Comparison of ENCODE assay signal across 7 mouse cellular contexts in the genomic region with DNA sequence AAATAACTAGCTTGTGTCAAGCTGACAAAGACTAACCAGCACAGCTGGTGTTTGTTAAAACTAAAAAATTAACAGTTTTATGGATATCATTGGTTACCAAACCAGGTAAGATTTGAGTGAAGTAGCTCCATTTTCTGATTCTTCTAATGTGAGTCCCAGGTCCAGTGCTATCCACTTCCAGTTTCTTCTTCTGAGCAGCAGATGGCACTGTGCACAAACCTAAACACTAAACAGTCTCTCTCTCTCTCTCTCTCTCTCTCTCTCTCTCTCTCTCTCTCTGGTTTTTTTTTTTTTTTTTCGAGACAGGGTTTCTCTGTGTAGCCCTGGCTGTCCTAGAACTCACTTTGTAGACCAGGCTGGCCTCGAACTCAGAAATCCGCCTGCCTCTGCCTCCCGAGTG. TPM values are rescaled to one million over a fixed set of nuclear protein-coding genes. Genes with fewer than 3 reads are reported as not detected.
DNase-seq lines count a peak whose midpoint lies in the region; ATAC-seq and TF ChIP-seq lines count a peak whose summit lies in the region.
"Not testable (repeated sequence)": the region's sequence is repeated elsewhere in the genome, so short reads cannot be mapped to it uniquely, and the experiment has no call there.

No protein-coding gene starts in this region.

- H3K4me2 ChIP-seq in forebrain, embryonic 16.5 days (ENCODE audit: low read length); hindbrain, embryonic 15.5 days; neural tube, embryonic 14.5 days (ENCODE audit: low read depth, low read length): not testable (repeated sequence)

- WGBS in forebrain, embryonic 16.5 days, result 89% methylated on average over 2 of the region's 4 CpGs
- WGBS in hindbrain, embryonic 15.5 days, result 88% methylated on average over 3 of the region's 4 CpGs
- 100% methylated on average over 1 of the region's 4 CpGs for WGBS in neural tube, embryonic 14.5 days

- H3K36me3 ChIP-seq in ES-E14 (ENCODE audit: control insufficient read depth, insufficient read depth, low read length, poor library complexity, severe bottlenecking); forebrain, embryonic 16.5 days (ENCODE audit: control insufficient read depth, insufficient read depth); hindbrain, embryonic 15.5 days; neural tube, embryonic 14.5 days (ENCODE audit: control insufficient read depth, insufficient read depth, low read length): not testable (repeated sequence)

- H3K27ac ChIP-seq in ES-E14 (ENCODE audit: insufficient read depth, low read depth, low read length, poor library complexity, severe bottlenecking); forebrain, embryonic 16.5 days (ENCODE audit: low read length); hindbrain, embryonic 15.5 days (replicated peaks); neural tube, embryonic 14.5 days (ENCODE audit: low read depth, low read length): not testable (repeated sequence)

- in situ Hi-C loops in ES-E14 (cut with MboI; ENCODE audit: low sequenced_read_pairs in 2 of 2, unreplicated experiment in 2 of 2), result loop anchor here in 1 of 2 experiments (25.0 kb wide), 1 partner anchor 322 kb away; no protein-coding TSS in a partner anchor

- not testable (repeated sequence) for H3K9me3 ChIP-seq in ES-E14 (ENCODE audit: control insufficient read depth, insufficient read depth, low read depth, low read length); forebrain, embryonic 16.5 days (ENCODE audit: control insufficient read depth, low read length); hindbrain, embryonic 15.5 days; neural tube, embryonic 14.5 days (ENCODE audit: control insufficient read depth, low read length)

- not testable (repeated sequence) for H3K9ac ChIP-seq in ES-E14 (ENCODE audit: insufficient read depth, low read depth, low read length, poor library complexity, severe bottlenecking); forebrain, embryonic 16.5 days (replicated peaks; ENCODE audit: low read depth, low read length); hindbrain, embryonic 15.5 days; neural tube, embryonic 14.5 days (replicated peaks; ENCODE audit: low read depth, low read length)

- not testable (repeated sequence) for H3K4me3 ChIP-seq in ES-E14 (ENCODE audit: insufficient read depth in 1 of 2, low read depth in 1 of 2, low read length in 2 of 2, poor library complexity in 1 of 2, severe bottlenecking in 1 of 2); forebrain, embryonic 16.5 days (replicated peaks; ENCODE audit: low read length); hindbrain, embryonic 15.5 days; neural tube, embryonic 14.5 days (ENCODE audit: low read depth, low read length)

- DNase-seq in ES-E14 (ENCODE audit: low read depth, low spot score), result not testable (repeated sequence)
- peak; percentile 9 for DNase-seq in cerebellum, adult 8-10 months
- peak; percentile 17 to 56 for DNase-seq in kidney, postnatal 36 days
- peak; percentile 44 for DNase-seq in lung, postnatal 10 days

- not testable (repeated sequence) for H3K4me1 ChIP-seq in ES-E14 (ENCODE audit: control insufficient read depth in 2 of 2, insufficient read depth in 2 of 2, low read length in 2 of 2, poor library complexity in 1 of 2); forebrain, embryonic 16.5 days (replicated peaks; ENCODE audit: control insufficient read depth, insufficient read depth, low read length); hindbrain, embryonic 15.5 days (replicated peaks); neural tube, embryonic 14.5 days (ENCODE audit: control insufficient read depth, insufficient read depth, low read length)

- peak; percentile 76 for ATAC-seq in forebrain, embryonic 16.5 days
- ATAC-seq in hindbrain, embryonic 15.5 days (ENCODE audit: low FRiP score, low read depth), result peak; percentile 76; the same call in 1 of the 2 replicates
- peak; percentile 76 for ATAC-seq in neural tube, embryonic 14.5 days (ENCODE audit: low read depth)

- H3K27me3 ChIP-seq in forebrain, embryonic 16.5 days (replicated peaks; ENCODE audit: control insufficient read depth, insufficient read depth, low read length); hindbrain, embryonic 15.5 days; neural tube, embryonic 14.5 days (ENCODE audit: control insufficient read depth, insufficient read depth, low read length): not testable (repeated sequence)

TF ChIP-seq in ES-E14, 5 proteins besides CTCF, POLR2A, EP300 and RAD21:
- TF ChIP-seq ZC3H11A (IDR thresholded peaks at IDR 0.05; ENCODE audit: borderline replicate concordance, low read depth, low read length) (peak; percentile 60; the same call in 1 of the 2 replicates), ZNF384 (IDR thresholded peaks at IDR 0.05; ENCODE audit: low read depth, low read length) (peak; percentile 84)
TF ChIP-seq in ES-E14: peak in this region for 2; not testable (repeated sequence) for 3.

RNA-seq across cellular contexts. Expression of gene Optn, which starts 26.5 kb away (rescaled TPM):
- 4.6 and 4.9 TPM in 2 replicates for total RNA-seq in ES-E14 (2012; rRNA removed)
- 7.4 and 8.0 TPM in 2 replicates for polyA plus RNA-seq in forebrain, embryonic 16.5 days (2015; fragmentation: Nextera tagmentation; extraction: Ambion mirVana)
- polyA plus RNA-seq in hindbrain, embryonic 15.5 days (2015; fragmentation: Nextera tagmentation; extraction: Ambion mirVana), result 22.9 and 23.0 TPM in 2 replicates
- 14.6 and 16.6 TPM in 2 replicates for polyA plus RNA-seq in neural tube, embryonic 14.5 days (2014; fragmentation: Nextera tagmentation; extraction: Ambion mirVana)

RNA-seq across cellular contexts. Expression of gene Ccdc3, which starts 47.2 kb away (rescaled TPM):
- 9.2 and 13.5 TPM in 2 replicates for total RNA-seq in ES-E14 (2012; rRNA removed)
- 3.0 and 3.6 TPM in 2 replicates for polyA plus RNA-seq in forebrain, embryonic 16.5 days (2015; fragmentation: Nextera tagmentation; extraction: Ambion mirVana)
- polyA plus RNA-seq in hindbrain, embryonic 15.5 days (2015; fragmentation: Nextera tagmentation; extraction: Ambion mirVana), result 10.1 and 15.2 TPM in 2 replicates
- polyA plus RNA-seq in neural tube, embryonic 14.5 days (2014; fragmentation: Nextera tagmentation; extraction: Ambion mirVana), result 16.9 and 20.0 TPM in 2 replicates
